Mouse (Mus musculus) left cerebral cortex, adult 8-10 months (tissue): ENCODE data around the gene Lacc1. TPM values are rescaled to one million over a fixed set of nuclear protein-coding genes. Genes with fewer than 3 reads are reported as not detected.

Experiments used
- DNase-seq, 2 experiments: peaks; one replicate each; pipeline ENCODE4 v3.0.0; 2022; ENCODE audit warnings: low spot score in 2 of 2
- total RNA-seq, 4 experiments: library from RNA; stranded (reverse); gene quantifications; 2 replicates each; pipeline ENCODE4 v1.2.4; 2022

The Lacc1 gene
- total RNA-seq, 4 experiments from 2014 or later = 3.8 to 6.9 (median 5.3) TPM

DNA sequence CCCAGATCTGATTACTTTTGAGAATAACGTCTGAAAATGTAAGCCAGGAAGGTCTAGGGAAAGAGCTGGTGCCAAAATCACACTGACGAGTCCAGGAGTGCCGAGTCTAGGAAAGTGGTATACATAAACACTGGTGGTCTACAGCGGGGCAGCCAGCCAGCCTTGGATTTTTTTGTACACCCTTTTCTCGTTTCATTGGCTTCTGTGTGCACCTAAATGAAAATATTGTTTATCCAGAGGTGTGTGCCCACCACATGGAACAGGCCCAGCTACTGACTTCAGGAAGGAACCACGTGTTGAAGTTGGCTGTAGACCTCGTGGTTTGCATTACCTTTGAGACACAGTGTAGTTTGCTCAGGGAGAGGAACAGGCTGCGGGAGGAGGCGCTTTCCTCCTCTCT is 57.1 kb downstream of the Lacc1 start:
- no peak for DNase-seq

Other genes starting within 250 kb of the Lacc1 start
- gene Ccdc122, start 132 bp downstream of the Lacc1 start, total RNA-seq = 1 to 10 TPM; 1.4 to 2.7 (median 2.2) TPM
- 10 to 100 TPM; 38.1 to 46.3 (median 40.3) TPM for gene Enox1, start 119.9 kb upstream of the Lacc1 start, total RNA-seq